Mouse (Mus musculus) ES-E14 (cell line): Measurements from ENCODE around the gene Sptssa. TPM values are rescaled to one million over a fixed set of nuclear protein-coding genes. Genes with fewer than 3 reads are reported as not detected.
"Not testable (repeated sequence)": the region's sequence is repeated elsewhere in the genome, so short reads cannot be mapped to it uniquely, and the experiment has no call there.

Experiments
- DNase-seq: peaks from one replicate; pipeline ENCODE4 v3.0.0-alpha.2; 2013; ENCODE audit warnings: low read depth, low spot score
- H3K27ac ChIP-seq: 2 replicates; pipeline ENCODE4 v1.5.1; 2012; ENCODE audit warnings: low read depth, mild to moderate bottlenecking, low read length, moderate library complexity, mixed read lengths; ENCODE audit not compliant: poor library complexity, insufficient read depth, severe bottlenecking
- H3K36me3 ChIP-seq: 2 replicates; pipeline ENCODE4 v1.6.1; 2012; ENCODE audit warnings: mild to moderate bottlenecking, low read length, moderate library complexity, mixed read lengths; ENCODE audit not compliant: control insufficient read depth, poor library complexity, insufficient read depth, severe bottlenecking
- H3K4me1 ChIP-seq, 2 experiments: fragments of 150-350 bp in 1 of 2; sonication (generic) in 1 of 2; 2 replicates each; pipeline ENCODE4 v1.6.1; 2012; ENCODE audit warnings: low read length in 2 of 2, mild to moderate bottlenecking in 1 of 2, mixed read lengths in 1 of 2; ENCODE audit not compliant: control insufficient read depth in 2 of 2, insufficient read depth in 2 of 2, poor library complexity in 1 of 2
- H3K4me3 ChIP-seq, 2 experiments: fragments of 150-350 bp in 1 of 2; sonication (generic) in 1 of 2; 2 replicates each; pipeline ENCODE4 v1.5.1; 2012; ENCODE audit warnings: low read length in 2 of 2, low read depth in 1 of 2, mild to moderate bottlenecking in 1 of 2, mixed read lengths in 1 of 2; ENCODE audit not compliant: insufficient read depth in 1 of 2, poor library complexity in 1 of 2, severe bottlenecking in 1 of 2
- H3K9ac ChIP-seq: 2 replicates; pipeline ENCODE4 v1.6.1; 2012; ENCODE audit warnings: low read depth, mild to moderate bottlenecking, low read length, mixed read lengths; ENCODE audit not compliant: poor library complexity, insufficient read depth, severe bottlenecking
- H3K9me3 ChIP-seq: fragments of 150-350 bp; sonication (generic); 2 replicates; pipeline ENCODE4 v1.6.1; 2012; ENCODE audit warnings: low read depth, mild to moderate bottlenecking, low read length; ENCODE audit not compliant: control insufficient read depth, insufficient read depth
- CHD2 ChIP-seq: IDR thresholded peaks from 2 replicates; pipeline ENCODE4 v1.6.1; 2014; ENCODE audit warnings: mild to moderate bottlenecking, low read depth, low read length, inconsistent platforms
- HCFC1 ChIP-seq: IDR thresholded peaks from 2 replicates; pipeline ENCODE4 v1.6.1; 2012; ENCODE audit warnings: low read length, inconsistent platforms, borderline replicate concordance; ENCODE audit not compliant: insufficient read depth
- MAFK ChIP-seq: IDR thresholded peaks from 2 replicates; pipeline ENCODE4 v1.6.1; 2014; ENCODE audit warnings: mild to moderate bottlenecking, low read depth, low read length, inconsistent platforms; ENCODE audit not compliant: insufficient read depth
- ZC3H11A ChIP-seq: IDR thresholded peaks from 2 replicates; pipeline ENCODE4 v1.6.1; 2012; ENCODE audit warnings: low read depth, mild to moderate bottlenecking, inconsistent platforms, low read length, borderline replicate concordance
- ZNF384 ChIP-seq: IDR thresholded peaks from 2 replicates; pipeline ENCODE4 v1.6.1; 2012; ENCODE audit warnings: low read depth, low read length, inconsistent platforms
- in situ Hi-C, 2 experiments: fragments of 600-800 bp; cut with MboI; formaldehyde crosslinking; loops; one replicate each; pipeline ENCODE4 v1.15.1; 2025; ENCODE audit warnings: low sequenced_read_pairs in 2 of 2, inconsistent platforms in 1 of 2; ENCODE audit not compliant: unreplicated experiment in 2 of 2
- total RNA-seq: library from RNA; depleted of rRNA; stranded (reverse); fragments of 300-350 nt; gene quantifications from 2 replicates; pipeline ENCODE4 v1.2.3, GENCODE M21; 2012

Sptssa gene
- total RNA-seq, 1 experiment, result 23.7 TPM

- Histone ChIP-seq H3K4me1 (no peaks in the 10 kb centered on the region), H3K9ac (no peak overlapping the region), H3K4me3 (no peak overlapping the region), H3K36me3 (no peaks in the 10 kb centered on the region), H3K27ac (no peak overlapping the region), H3K9me3 (no peaks in the 10 kb centered on the region)
- no peak for DNase-seq
- in situ Hi-C loops, result no loop called here
- no peak for TF ChIP-seq ZNF384
- no peak for TF ChIP-seq ZC3H11A
- no peak for TF ChIP-seq CHD2
- no peak for TF ChIP-seq HCFC1
- no peak for TF ChIP-seq MAFK
These were observed 9.2 kb upstream of the Sptssa start for GRCm38 (mm10) chr12:54665526-54665925.

- DNase-seq, H3K4me3 ChIP-seq, H3K9ac ChIP-seq, H3K36me3 ChIP-seq, H3K9me3 ChIP-seq, in situ Hi-C loops, H3K27ac ChIP-seq, H3K4me1 ChIP-seq: not testable (repeated sequence)
These were observed 5.1 kb upstream of the Sptssa start for GRCm38 (mm10) chr12:54661470-54661869.

DNA sequence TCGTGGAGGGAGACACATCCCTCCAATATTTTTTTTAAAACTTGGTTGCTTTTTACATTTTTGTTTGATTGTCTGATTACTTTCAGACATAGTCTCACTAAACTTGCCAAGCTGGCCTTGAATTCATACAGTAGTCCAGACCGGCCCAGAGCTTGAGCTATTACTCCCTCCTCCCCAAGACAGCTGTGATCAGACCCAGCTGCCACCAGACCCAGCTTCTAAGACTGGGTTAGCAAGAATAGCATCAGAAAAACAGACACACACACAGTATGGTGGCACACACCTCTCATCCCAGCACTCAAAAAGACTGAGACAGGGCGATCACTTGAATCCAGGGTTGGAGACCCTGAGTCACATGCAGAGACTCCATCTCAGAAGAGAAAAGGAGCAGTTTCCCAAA is 3.5 kb upstream of the Sptssa start:
- Histone ChIP-seq H3K4me1 (peaks cover 0 to 2% of the 10 kb centered on the region in 2 experiments; a peak in 1 of 4 replicates), H3K9ac (no peak overlapping the region), H3K9me3 (no peaks in the 10 kb centered on the region), H3K36me3 (no peaks in the 10 kb centered on the region), H3K27ac (no peak overlapping the region), H3K4me3 (no peak overlapping the region)
- DNase-seq, result no peak
- in situ Hi-C loops, result no loop called here
- TF ChIP-seq CHD2 (no peak), ZNF384 (no peak), HCFC1 (no peak), ZC3H11A (no peak), MAFK (no peak)

GRCm38 (mm10) chr12:54658425-54659092 is 2.2 kb upstream of the Sptssa start:
- no peak for DNase-seq
- TF ChIP-seq ZC3H11A (no peak), MAFK (no peak), ZNF384 (0 out of 2 replicates have a peak, but pooled peaks have one; percentile 14)
- Histone ChIP-seq H3K27ac (no peak overlapping the region), H3K36me3 (no peaks in the 10 kb centered on the region), H3K4me3 (no peak overlapping the region), H3K9me3 (no peaks in the 10 kb centered on the region), H3K4me1 (peaks cover 0 to 2% of the 10 kb centered on the region in 2 experiments; a peak in 1 of 4 replicates), H3K9ac (no peak overlapping the region)
- in situ Hi-C loops, result no loop called here

DNA sequence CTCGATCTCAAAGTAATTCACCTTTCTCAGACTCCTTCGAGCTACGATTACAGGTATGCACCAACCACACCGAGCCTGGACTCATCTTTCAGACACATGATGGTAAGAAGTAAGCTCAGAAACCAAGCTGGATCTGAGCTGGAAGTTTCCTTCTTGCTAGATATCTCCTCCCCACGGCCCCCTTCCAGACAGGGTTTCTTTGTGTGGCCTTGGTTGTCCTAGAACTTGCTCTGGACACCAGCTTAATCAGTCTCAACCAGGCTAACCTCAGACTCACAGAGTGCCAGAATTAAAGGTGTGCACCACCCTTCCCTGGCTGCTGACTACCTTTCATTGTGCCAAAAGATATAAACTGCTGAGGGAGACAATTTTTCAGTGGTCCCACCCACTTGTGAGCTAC is 1.6 kb upstream of the Sptssa start:
- DNase-seq, result no peak
- in situ Hi-C loops, result no loop called here
- peaks cover 0 to 2% of the 10 kb centered on the region in 2 experiments; a peak in 1 of 4 replicates for H3K4me1 ChIP-seq
- H3K27ac ChIP-seq, result no peak overlapping the region
- no peaks in the 10 kb centered on the region for H3K9me3 ChIP-seq
- no peak for TF ChIP-seq ZNF384
- no peak for TF ChIP-seq CHD2
- no peak for TF ChIP-seq ZC3H11A
- no peak overlapping the region for H3K4me3 ChIP-seq
- H3K9ac ChIP-seq, result no peak overlapping the region
- no peaks in the 10 kb centered on the region for H3K36me3 ChIP-seq
